Mouse (Mus musculus): Measurements from ENCODE around the gene Gm21095.
"Not testable (repeated sequence)": the region's sequence is repeated elsewhere in the genome, so short reads cannot be mapped to it uniquely, and the experiment has no call there.

Gm21095 gene

GRCm38 (mm10) chrY:84096979-84097378 is at the start of gene Gm21095:
Gene Gm21095, plus strand, starts transcription at chrY:84097279.
- not testable (repeated sequence) for DNase-seq (ENCODE audit: low read depth)
